Mouse (Mus musculus): ENCODE results near the gene Src. TPM values are rescaled to one million over a fixed set of nuclear protein-coding genes. Genes with fewer than 3 reads are reported as not detected.

The Src gene
- total RNA-seq, 1 experiment: 36.7 TPM

DNA sequence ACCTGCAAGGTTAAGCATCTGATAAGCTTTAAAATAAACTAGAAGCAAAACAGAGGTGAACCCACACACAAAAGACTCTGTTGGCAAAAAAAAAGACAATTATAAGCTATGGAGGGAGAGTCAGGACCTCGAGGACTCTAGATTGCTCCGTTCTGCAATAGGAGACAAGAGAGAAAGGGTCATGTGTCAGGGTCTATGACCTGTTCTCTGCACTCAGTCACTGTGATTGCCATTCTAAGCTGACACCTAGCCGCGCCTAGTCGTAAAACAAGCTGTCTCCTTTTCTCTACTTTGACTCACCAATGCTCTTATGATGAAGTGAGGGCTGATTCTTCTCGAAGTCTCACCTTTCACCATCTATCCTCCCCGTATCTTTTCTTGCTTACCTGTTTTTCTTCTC, 5.7 kb upstream of the Src start:
- no peak overlapping the region for H3K27ac ChIP-seq (ENCODE audit: insufficient read depth, low read depth, low read length, poor library complexity, severe bottlenecking)
- no peak for TF ChIP-seq ZNF384 (IDR thresholded peaks at IDR 0.05; ENCODE audit: low read depth, low read length)
- TF ChIP-seq HCFC1 (IDR thresholded peaks at IDR 0.05; ENCODE audit: borderline replicate concordance, insufficient read depth, low read length): no peak
- no peak for TF ChIP-seq CHD2 (IDR thresholded peaks at IDR 0.05; ENCODE audit: low read depth, low read length)
- TF ChIP-seq ZC3H11A (IDR thresholded peaks at IDR 0.05; ENCODE audit: borderline replicate concordance, low read depth, low read length): no peak
- no peak for TF ChIP-seq MAFK (IDR thresholded peaks at IDR 0.05; ENCODE audit: insufficient read depth, low read depth, low read length)
- H3K9ac ChIP-seq (ENCODE audit: insufficient read depth, low read depth, low read length, poor library complexity, severe bottlenecking): no peak overlapping the region
- no peaks in the 10 kb centered on the region for H3K36me3 ChIP-seq (ENCODE audit: control insufficient read depth, insufficient read depth, low read length, poor library complexity, severe bottlenecking)
- no peaks in the 10 kb centered on the region for H3K9me3 ChIP-seq (ENCODE audit: control insufficient read depth, insufficient read depth, low read depth, low read length)
- H3K4me3 ChIP-seq (ENCODE audit: insufficient read depth in 1 of 2, low read depth in 1 of 2, low read length in 2 of 2, poor library complexity in 1 of 2, severe bottlenecking in 1 of 2): no peak overlapping the region
- in situ Hi-C loops (cut with MboI; ENCODE audit: low sequenced_read_pairs in 2 of 2, unreplicated experiment in 2 of 2): no loop called here
- DNase-seq (ENCODE audit: low read depth, low spot score): no peak
- H3K4me1 ChIP-seq (ENCODE audit: control insufficient read depth in 2 of 2, insufficient read depth in 2 of 2, low read length in 2 of 2, poor library complexity in 1 of 2): peaks cover 14 to 31% of the 10 kb centered on the region in 2 experiments

DNA sequence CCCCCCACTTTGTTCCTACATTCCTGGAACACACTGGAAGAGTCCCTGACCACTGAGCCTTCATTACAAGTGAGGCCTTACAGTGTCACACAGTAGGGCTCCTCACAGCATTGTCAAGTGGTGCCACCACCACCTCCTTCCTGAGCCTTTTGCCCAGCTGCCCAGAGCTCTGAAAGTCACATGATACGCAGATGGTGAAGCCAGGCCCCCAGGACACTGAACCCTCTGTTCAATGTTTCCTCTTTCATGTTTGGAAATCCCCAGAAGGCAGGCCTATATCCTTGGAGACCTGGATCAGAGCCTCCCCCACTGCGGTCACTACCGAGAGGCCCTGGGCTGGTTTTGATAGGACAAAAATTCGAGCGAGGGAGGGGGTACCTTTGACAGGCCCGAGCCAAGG, 1.0 kb upstream of the Src start:
- Histone ChIP-seq H3K9me3 (ENCODE audit: control insufficient read depth, insufficient read depth, low read depth, low read length) (no peaks in the 10 kb centered on the region), H3K27ac (ENCODE audit: insufficient read depth, low read depth, low read length, poor library complexity, severe bottlenecking) (peak overlapping the region; percentile 99), H3K36me3 (ENCODE audit: control insufficient read depth, insufficient read depth, low read length, poor library complexity, severe bottlenecking) (no peaks in the 10 kb centered on the region), H3K4me3 (ENCODE audit: insufficient read depth in 1 of 2, low read depth in 1 of 2, low read length in 2 of 2, poor library complexity in 1 of 2, severe bottlenecking in 1 of 2) (peak overlapping the region; percentile 55 to 63; a peak in 3 of 4 replicates), H3K4me1 (ENCODE audit: control insufficient read depth in 2 of 2, insufficient read depth in 2 of 2, low read length in 2 of 2, poor library complexity in 1 of 2) (peaks cover 13 to 42% of the 10 kb centered on the region in 2 experiments), H3K9ac (ENCODE audit: insufficient read depth, low read depth, low read length, poor library complexity, severe bottlenecking) (peak overlapping the region; percentile 73)
- TF ChIP-seq ZNF384 (IDR thresholded peaks at IDR 0.05; ENCODE audit: low read depth, low read length): no peak
- no peak for TF ChIP-seq MAFK (IDR thresholded peaks at IDR 0.05; ENCODE audit: insufficient read depth, low read depth, low read length)
- TF ChIP-seq ZC3H11A (IDR thresholded peaks at IDR 0.05; ENCODE audit: borderline replicate concordance, low read depth, low read length): no peak
- TF ChIP-seq HCFC1 (IDR thresholded peaks at IDR 0.05; ENCODE audit: borderline replicate concordance, insufficient read depth, low read length): no peak
- no peak for TF ChIP-seq CHD2 (IDR thresholded peaks at IDR 0.05; ENCODE audit: low read depth, low read length)
- DNase-seq (ENCODE audit: low read depth, low spot score): no peak
- in situ Hi-C loops (cut with MboI; ENCODE audit: low sequenced_read_pairs in 2 of 2, unreplicated experiment in 2 of 2): no loop called here

DNA sequence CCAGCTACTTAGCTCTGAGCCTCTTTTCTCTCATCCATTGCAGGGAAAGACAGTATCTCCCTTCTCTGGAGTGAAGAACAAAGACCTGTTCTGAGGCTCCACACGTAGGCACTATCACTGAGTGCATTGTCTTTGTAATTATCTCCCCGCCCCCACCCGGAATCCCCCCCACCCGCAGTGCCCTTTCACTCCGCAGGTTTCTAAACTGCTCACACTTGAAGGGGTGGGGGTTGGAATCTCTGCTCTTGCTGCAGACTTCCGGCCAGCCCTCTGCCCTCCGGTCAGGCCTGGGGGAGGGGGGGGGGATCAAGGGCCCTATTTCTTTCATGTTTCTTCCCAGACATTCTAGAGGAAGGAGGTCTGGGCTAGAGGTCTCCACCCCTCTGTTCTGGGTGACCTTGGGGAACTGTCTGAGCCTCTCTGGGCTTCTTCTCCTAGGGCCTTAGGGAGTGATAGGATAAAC, 396 bp downstream of the Src start:
- peak; percentile 93 for DNase-seq (ENCODE audit: low read depth, low spot score)
- Histone ChIP-seq H3K27ac (ENCODE audit: insufficient read depth, low read depth, low read length, poor library complexity, severe bottlenecking) (peak overlapping the region; percentile 99), H3K9ac (ENCODE audit: insufficient read depth, low read depth, low read length, poor library complexity, severe bottlenecking) (peak overlapping the region; percentile 73; the same call in 1 of the 2 replicates), H3K9me3 (ENCODE audit: control insufficient read depth, insufficient read depth, low read depth, low read length) (no peaks in the 10 kb centered on the region), H3K4me3 (ENCODE audit: insufficient read depth in 1 of 2, low read depth in 1 of 2, low read length in 2 of 2, poor library complexity in 1 of 2, severe bottlenecking in 1 of 2) (peak overlapping the region; percentile 45 to 63), H3K36me3 (ENCODE audit: control insufficient read depth, insufficient read depth, low read length, poor library complexity, severe bottlenecking) (no peaks in the 10 kb centered on the region), H3K4me1 (ENCODE audit: control insufficient read depth in 2 of 2, insufficient read depth in 2 of 2, low read length in 2 of 2, poor library complexity in 1 of 2) (peaks cover 17 to 53% of the 10 kb centered on the region in 2 experiments)
- in situ Hi-C loops (cut with MboI; ENCODE audit: low sequenced_read_pairs in 2 of 2, unreplicated experiment in 2 of 2): no loop called here
- no peak for TF ChIP-seq MAFK (IDR thresholded peaks at IDR 0.05; ENCODE audit: insufficient read depth, low read depth, low read length)
- no peak for TF ChIP-seq ZNF384 (IDR thresholded peaks at IDR 0.05; ENCODE audit: low read depth, low read length)
- no peak for TF ChIP-seq ZC3H11A (IDR thresholded peaks at IDR 0.05; ENCODE audit: borderline replicate concordance, low read depth, low read length)

GRCm38 (mm10) chr2:157419506-157419905, 1.3 kb downstream of the Src start:
- TF ChIP-seq ZNF384 (IDR thresholded peaks at IDR 0.05; ENCODE audit: low read depth, low read length): no peak
- no peak for TF ChIP-seq CHD2 (IDR thresholded peaks at IDR 0.05; ENCODE audit: low read depth, low read length)
- TF ChIP-seq MAFK (IDR thresholded peaks at IDR 0.05; ENCODE audit: insufficient read depth, low read depth, low read length): no peak
- in situ Hi-C loops (cut with MboI; ENCODE audit: low sequenced_read_pairs in 2 of 2, unreplicated experiment in 2 of 2): no loop called here
- no peak for DNase-seq (ENCODE audit: low read depth, low spot score)
- H3K4me1 ChIP-seq (ENCODE audit: control insufficient read depth in 2 of 2, insufficient read depth in 2 of 2, low read length in 2 of 2, poor library complexity in 1 of 2): peaks cover 18 to 53% of the 10 kb centered on the region in 2 experiments
- peak overlapping the region in 1 of 2 experiments; percentile 17; a peak in 1 of 4 replicates for H3K4me3 ChIP-seq (ENCODE audit: insufficient read depth in 1 of 2, low read depth in 1 of 2, low read length in 2 of 2, poor library complexity in 1 of 2, severe bottlenecking in 1 of 2)
- H3K27ac ChIP-seq (ENCODE audit: insufficient read depth, low read depth, low read length, poor library complexity, severe bottlenecking): peak overlapping the region; percentile 99
- H3K36me3 ChIP-seq (ENCODE audit: control insufficient read depth, insufficient read depth, low read length, poor library complexity, severe bottlenecking): no peaks in the 10 kb centered on the region
- peak overlapping the region; percentile 48; the same call in 1 of the 2 replicates for H3K9ac ChIP-seq (ENCODE audit: insufficient read depth, low read depth, low read length, poor library complexity, severe bottlenecking)
- H3K9me3 ChIP-seq (ENCODE audit: control insufficient read depth, insufficient read depth, low read depth, low read length): no peaks in the 10 kb centered on the region

DNA sequence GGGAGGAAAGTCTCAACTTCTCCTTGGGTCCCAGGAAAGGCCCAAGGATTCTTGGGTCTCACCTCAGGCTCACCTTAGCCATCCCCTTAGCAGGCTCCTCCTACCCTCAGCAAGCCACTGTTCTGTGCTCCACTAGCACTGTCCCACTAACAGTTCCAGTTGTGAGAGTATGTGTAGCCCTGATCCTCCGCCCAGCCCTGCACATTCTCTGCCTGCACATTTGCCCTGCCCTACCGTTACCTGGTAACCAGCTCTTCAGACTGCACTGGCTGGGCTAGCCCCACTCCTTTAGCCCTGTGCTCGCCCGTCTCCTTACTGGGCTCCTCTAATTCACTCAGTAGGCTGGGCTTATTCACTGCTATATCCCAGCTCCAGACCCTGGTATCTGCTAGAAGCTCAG, 2.2 kb downstream of the Src start:
- Histone ChIP-seq H3K9ac (ENCODE audit: insufficient read depth, low read depth, low read length, poor library complexity, severe bottlenecking) (peak overlapping the region; percentile 64), H3K4me1 (ENCODE audit: control insufficient read depth in 2 of 2, insufficient read depth in 2 of 2, low read length in 2 of 2, poor library complexity in 1 of 2) (peaks cover 18 to 59% of the 10 kb centered on the region in 2 experiments), H3K27ac (ENCODE audit: insufficient read depth, low read depth, low read length, poor library complexity, severe bottlenecking) (peak overlapping the region; percentile 99)

More for the DNA sequence above, 2.2 kb downstream of the Src start:
- peak overlapping the region; percentile 3 to 40; a peak in 2 of 4 replicates for H3K4me3 ChIP-seq (ENCODE audit: insufficient read depth in 1 of 2, low read depth in 1 of 2, low read length in 2 of 2, poor library complexity in 1 of 2, severe bottlenecking in 1 of 2)
- DNase-seq (ENCODE audit: low read depth, low spot score): peak; percentile 62
- H3K9me3 ChIP-seq (ENCODE audit: control insufficient read depth, insufficient read depth, low read depth, low read length): no peaks in the 10 kb centered on the region
- TF ChIP-seq ZC3H11A (IDR thresholded peaks at IDR 0.05; ENCODE audit: borderline replicate concordance, low read depth, low read length) (no peak), CHD2 (IDR thresholded peaks at IDR 0.05; ENCODE audit: low read depth, low read length) (no peak), MAFK (IDR thresholded peaks at IDR 0.05; ENCODE audit: insufficient read depth, low read depth, low read length) (no peak), HCFC1 (IDR thresholded peaks at IDR 0.05; ENCODE audit: borderline replicate concordance, insufficient read depth, low read length) (no peak), ZNF384 (IDR thresholded peaks at IDR 0.05; ENCODE audit: low read depth, low read length) (no peak)
- H3K36me3 ChIP-seq (ENCODE audit: control insufficient read depth, insufficient read depth, low read length, poor library complexity, severe bottlenecking): no peaks in the 10 kb centered on the region
- in situ Hi-C loops (cut with MboI; ENCODE audit: low sequenced_read_pairs in 2 of 2, unreplicated experiment in 2 of 2): no loop called here
